Mouse (Mus musculus) thymus, adult 2 months (tissue): ENCODE results near the gene Irs3. TPM values are rescaled to one million over a fixed set of nuclear protein-coding genes. Genes with fewer than 3 reads are reported as not detected.

ENCODE experiments used
- DNase-seq: peaks from one replicate; pipeline ENCODE4 v3.0.0; 2021
- H3K27ac ChIP-seq: fragments of 200-500 bp; 2 replicates; pipeline ENCODE4 v1.5.1; 2012; ENCODE audit warnings: low read length, control low read depth; ENCODE audit not compliant: control insufficient read depth, insufficient read depth
- H3K27me3 ChIP-seq: fragments of 200-500 bp; 2 replicates; pipeline ENCODE4 v1.6.1; 2012; ENCODE audit warnings: mild to moderate bottlenecking, low read length, moderate library complexity, mixed read lengths; ENCODE audit not compliant: control insufficient read depth, insufficient read depth
- H3K36me3 ChIP-seq: fragments of 200-500 bp; 2 replicates; pipeline ENCODE4 v1.6.1; 2012; ENCODE audit warnings: mild to moderate bottlenecking, low read length, moderate library complexity; ENCODE audit not compliant: control insufficient read depth, insufficient read depth
- H3K4me1 ChIP-seq: fragments of 200-500 bp; replicated peaks from 2 replicates; pipeline ENCODE4 v1.6.1; 2012; ENCODE audit warnings: low read length; ENCODE audit not compliant: control insufficient read depth, insufficient read depth
- H3K4me3 ChIP-seq: fragments of 200-500 bp; 2 replicates; pipeline ENCODE4 v1.5.1; 2012; ENCODE audit warnings: mild to moderate bottlenecking, low read length, control low read depth, moderate library complexity; ENCODE audit not compliant: control insufficient read depth, insufficient read depth
- CTCF ChIP-seq: fragments of 200-500 bp; IDR thresholded peaks from 2 replicates; pipeline ENCODE4 v1.5.1; 2012; ENCODE audit warnings: mild to moderate bottlenecking, control low read depth, low read length, moderate library complexity, borderline replicate concordance; ENCODE audit not compliant: control insufficient read depth, poor library complexity, insufficient read depth; ENCODE audit errors: extremely low read depth
- POLR2A ChIP-seq: fragments of 200-500 bp; IDR thresholded peaks from 2 replicates; pipeline ENCODE4 v1.6.1; 2012; ENCODE audit warnings: mild to moderate bottlenecking, low read length, control low read depth, moderate library complexity; ENCODE audit not compliant: control insufficient read depth, poor library complexity, insufficient read depth; ENCODE audit errors: extremely low read depth
- WGBS: fragments of 180-500 bp; shearing (Covaris S2); methylation state at CpG from one replicate; pipeline ENCODE4 v1.1.7; 2018; 5-methylcytosine and 5-hydroxymethylcytosine counted together
- polyA plus RNA-seq: library from polyadenylated mRNA; depleted of rRNA; stranded (reverse); fragments of >200 nt; gene quantifications from 2 replicates; pipeline ENCODE4 v1.2.3, GENCODE M21; 2012

Gene Irs3
- polyA plus RNA-seq, 1 experiment: 2.5 TPM

- DNase-seq: no peak
- Histone ChIP-seq H3K27ac (no peak within 1 kb of the TSS), H3K27me3 (no peaks in the 10 kb centered on the region), H3K4me3 (no peak within 1 kb of the TSS), H3K4me1 (no peaks in the 10 kb centered on the region), H3K36me3 (no peaks in the 10 kb centered on the region)
- TF ChIP-seq POLR2A: no peak
- no peak for TF ChIP-seq CTCF
- 90% methylated on average over 11 of the region's 11 CpGs for WGBS
These were observed 32.0 kb downstream of the Irs3 start, which contains the start of gene Pcolce for GRCm38 (mm10) chr5:137613550-137613949. TSS of gene Pcolce (minus strand) at chr5:137613784.

GRCm38 (mm10) chr5:137613076-137613475, 32.4 kb downstream of the Irs3 start:
- Histone ChIP-seq H3K4me1 (no peaks in the 10 kb centered on the region), H3K27ac (no peak overlapping the region), H3K36me3 (no peaks in the 10 kb centered on the region), H3K27me3 (no peaks in the 10 kb centered on the region), H3K4me3 (no peak overlapping the region)
- WGBS: 96% methylated on average over 5 of the region's 5 CpGs
- no peak for TF ChIP-seq CTCF
- no peak for DNase-seq

- Histone ChIP-seq H3K36me3 (no peaks in the 10 kb centered on the region), H3K4me1 (no peaks in the 10 kb centered on the region), H3K27me3 (no peaks in the 10 kb centered on the region), H3K4me3 (no peak overlapping the region), H3K27ac (no peak overlapping the region)
- no peak for DNase-seq
- TF ChIP-seq CTCF (no peak), POLR2A (no peak)
- 63% methylated on average over 6 of the region's 6 CpGs for WGBS
These were observed 34.3 kb downstream of the Irs3 start for GRCm38 (mm10) chr5:137611245-137611602.

- DNase-seq: no peak
These were observed 34.8 kb downstream of the Irs3 start for GRCm38 (mm10) chr5:137610548-137611244.

GRCm38 (mm10) chr5:137610056-137610455, 35.5 kb downstream of the Irs3 start:
- Histone ChIP-seq H3K27ac (no peak overlapping the region), H3K36me3 (no peaks in the 10 kb centered on the region), H3K4me1 (0 out of 2 replicates have a peak, but pooled peaks cover 4% of the 10 kb centered on the region), H3K27me3 (no peaks in the 10 kb centered on the region), H3K4me3 (no peak overlapping the region)
- TF ChIP-seq POLR2A (no peak), CTCF (no peak)
- no peak for DNase-seq
- WGBS: 90% methylated on average over 4 of the region's 4 CpGs

More at GRCm38 (mm10) chr5:137610548-137611244, 34.8 kb downstream of the Irs3 start:
- Histone ChIP-seq H3K4me3 (no peak overlapping the region), H3K27ac (no peak overlapping the region), H3K4me1 (no peaks in the 10 kb centered on the region), H3K36me3 (no peaks in the 10 kb centered on the region), H3K27me3 (no peaks in the 10 kb centered on the region)
- TF ChIP-seq POLR2A: no peak
- TF ChIP-seq CTCF: no peak
- WGBS: 78% methylated on average over 12 of the region's 12 CpGs

- Histone ChIP-seq H3K4me1 (0 out of 2 replicates have a peak, but pooled peaks cover 4% of the 10 kb centered on the region), H3K27ac (no peak overlapping the region), H3K36me3 (no peaks in the 10 kb centered on the region), H3K4me3 (no peak overlapping the region), H3K27me3 (no peaks in the 10 kb centered on the region)
- TF ChIP-seq POLR2A: no peak
- TF ChIP-seq CTCF: no peak
- no peak for DNase-seq
- WGBS: 75% methylated on average over 3 of the region's 3 CpGs
These were observed 36.2 kb downstream of the Irs3 start for GRCm38 (mm10) chr5:137609292-137609691.
